Mouse (Mus musculus): Measurements from ENCODE around the gene Wfdc9.

DNA sequence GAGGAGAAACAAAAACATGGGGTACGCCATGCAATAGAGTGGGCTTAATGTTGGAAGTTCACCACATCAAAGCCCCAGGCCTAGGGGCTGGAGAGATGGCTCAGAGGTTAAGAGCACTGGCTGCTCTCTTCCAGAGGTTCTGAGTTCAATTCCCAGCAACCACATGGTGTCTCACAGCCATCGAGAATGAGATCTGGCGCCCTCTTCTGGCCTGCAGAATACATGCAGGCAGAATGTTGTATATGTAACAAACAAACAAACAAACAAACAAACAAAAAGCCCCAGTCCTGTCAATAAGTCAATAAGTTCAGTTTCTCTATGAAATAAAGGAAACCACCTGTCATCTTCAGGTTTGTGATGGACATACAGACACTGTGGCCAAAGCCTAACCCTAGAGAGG lies 56.2 kb downstream of the Wfdc9 start:
- TF ChIP-seq POLR2A (IDR thresholded peaks at IDR 0.05; ENCODE audit: borderline replicate concordance, control insufficient read depth, low read depth, low read length) (no peak), CTCF (IDR thresholded peaks at IDR 0.05; ENCODE audit: control insufficient read depth, insufficient read depth, low read length) (peak; percentile 34)
